Mouse (Mus musculus): ENCODE measurements around the gene Rbm33. TPM values are rescaled to one million over a fixed set of nuclear protein-coding genes. Genes with fewer than 3 reads are reported as not detected.

Gene Rbm33
- polyA plus RNA-seq, 1 experiment from 2014 or later, result 10.0 TPM

GRCm38 (mm10) chr5:28333731-28334130, 16.8 kb downstream of the Rbm33 start:
- Histone ChIP-seq H3K9me3 (no peaks in the 10 kb centered on the region), H3K36me3 (0 out of 2 replicates have a peak, but pooled peaks cover 4% of the 10 kb centered on the region), H3K4me1 (replicated peaks) (no peaks in the 10 kb centered on the region), H3K27ac (no peak overlapping the region), H3K4me2 (replicated peaks) (no peak overlapping the region), H3K4me3 (replicated peaks) (no peak overlapping the region), H3K27me3 (replicated peaks) (no peaks in the 10 kb centered on the region), H3K9ac (no peak overlapping the region)
- WGBS, result 92% methylated on average over 2 of the region's 2 CpGs
- ATAC-seq, result no peak

- ATAC-seq, result no peak
- H3K9me3 ChIP-seq, result no peaks in the 10 kb centered on the region
- H3K4me2 ChIP-seq (replicated peaks), result no peak overlapping the region
- peaks cover 17% of the 10 kb centered on the region for H3K36me3 ChIP-seq
- no peak overlapping the region for H3K4me3 ChIP-seq (replicated peaks)
- H3K4me1 ChIP-seq (replicated peaks), result no peaks in the 10 kb centered on the region
- no peak overlapping the region for H3K9ac ChIP-seq
- no peaks in the 10 kb centered on the region for H3K27me3 ChIP-seq (replicated peaks)
- H3K27ac ChIP-seq, result no peak overlapping the region
These were observed 35.1 kb downstream of the Rbm33 start for GRCm38 (mm10) chr5:28351857-28352513.

GRCm38 (mm10) chr5:28355614-28356013, 38.7 kb downstream of the Rbm33 start:
- Histone ChIP-seq H3K4me1 (replicated peaks) (no peaks in the 10 kb centered on the region), H3K4me2 (replicated peaks) (no peak overlapping the region), H3K4me3 (replicated peaks) (no peak overlapping the region), H3K9me3 (no peaks in the 10 kb centered on the region), H3K27me3 (replicated peaks) (no peaks in the 10 kb centered on the region), H3K36me3 (peaks cover 28% of the 10 kb centered on the region), H3K27ac (no peak overlapping the region), H3K9ac (no peak overlapping the region)
- ATAC-seq, result no peak

GRCm38 (mm10) chr5:28360745-28361144, 43.8 kb downstream of the Rbm33 start:
- Histone ChIP-seq H3K9me3 (no peaks in the 10 kb centered on the region), H3K36me3 (peaks cover 41% of the 10 kb centered on the region), H3K27me3 (replicated peaks) (no peaks in the 10 kb centered on the region), H3K4me2 (replicated peaks) (no peak overlapping the region), H3K4me1 (replicated peaks) (no peaks in the 10 kb centered on the region), H3K27ac (no peak overlapping the region), H3K9ac (no peak overlapping the region), H3K4me3 (replicated peaks) (no peak overlapping the region)
- WGBS, result 92% methylated on average over 2 of the region's 2 CpGs
- no peak for ATAC-seq

GRCm38 (mm10) chr5:28368056-28368455, 51.1 kb downstream of the Rbm33 start:
- no peak overlapping the region for H3K4me3 ChIP-seq (replicated peaks)
- H3K9ac ChIP-seq, result no peak overlapping the region
- H3K4me2 ChIP-seq (replicated peaks), result no peak overlapping the region
- H3K9me3 ChIP-seq, result no peaks in the 10 kb centered on the region
- H3K27me3 ChIP-seq (replicated peaks), result no peaks in the 10 kb centered on the region
- no peak overlapping the region for H3K27ac ChIP-seq
- WGBS, result 62% methylated on average over 2 of the region's 2 CpGs
- no peak for ATAC-seq
- H3K36me3 ChIP-seq, result peaks cover 26% of the 10 kb centered on the region
- H3K4me1 ChIP-seq (replicated peaks), result no peaks in the 10 kb centered on the region

GRCm38 (mm10) chr5:28370836-28371235, 53.9 kb downstream of the Rbm33 start:
- Histone ChIP-seq H3K36me3 (0 out of 2 replicates have a peak, but pooled peaks cover 6% of the 10 kb centered on the region), H3K4me1 (replicated peaks) (no peaks in the 10 kb centered on the region), H3K9me3 (no peaks in the 10 kb centered on the region), H3K27me3 (replicated peaks) (no peaks in the 10 kb centered on the region), H3K9ac (no peak overlapping the region), H3K4me3 (replicated peaks) (no peak overlapping the region), H3K27ac (no peak overlapping the region), H3K4me2 (replicated peaks) (no peak overlapping the region)
- no peak for ATAC-seq

GRCm38 (mm10) chr5:28372172-28372664, 55.3 kb downstream of the Rbm33 start:
- H3K4me2 ChIP-seq (replicated peaks), result no peak overlapping the region
- H3K4me1 ChIP-seq (replicated peaks), result no peaks in the 10 kb centered on the region
- ATAC-seq, result no peak
- no peaks in the 10 kb centered on the region for H3K27me3 ChIP-seq (replicated peaks)
- WGBS, result 90% methylated on average over 1 of the region's 1 CpGs
- H3K9me3 ChIP-seq, result no peaks in the 10 kb centered on the region
- H3K9ac ChIP-seq, result no peak overlapping the region
- 0 out of 2 replicates have a peak, but pooled peaks cover 2% of the 10 kb centered on the region for H3K36me3 ChIP-seq
- H3K4me3 ChIP-seq (replicated peaks), result no peak overlapping the region
- H3K27ac ChIP-seq, result no peak overlapping the region

- Histone ChIP-seq H3K4me2 (replicated peaks) (no peak overlapping the region), H3K27ac (no peak overlapping the region), H3K4me3 (replicated peaks) (no peak overlapping the region), H3K9ac (no peak overlapping the region), H3K27me3 (replicated peaks) (no peaks in the 10 kb centered on the region), H3K4me1 (replicated peaks) (no peaks in the 10 kb centered on the region), H3K9me3 (no peaks in the 10 kb centered on the region), H3K36me3 (no peaks in the 10 kb centered on the region)
- ATAC-seq, result peak; percentile 89
- 58% methylated on average over 2 of the region's 2 CpGs for WGBS
These were observed 56.8 kb downstream of the Rbm33 start for GRCm38 (mm10) chr5:28373498-28374427.

- H3K36me3 ChIP-seq, result no peaks in the 10 kb centered on the region
- H3K4me3 ChIP-seq (replicated peaks), result no peak overlapping the region
- ATAC-seq, result no peak
- no peaks in the 10 kb centered on the region for H3K9me3 ChIP-seq
- no peak overlapping the region for H3K4me2 ChIP-seq (replicated peaks)
- H3K27me3 ChIP-seq (replicated peaks), result no peaks in the 10 kb centered on the region
- no peaks in the 10 kb centered on the region for H3K4me1 ChIP-seq (replicated peaks)
- no peak overlapping the region for H3K9ac ChIP-seq
- H3K27ac ChIP-seq, result no peak overlapping the region
These were observed 60.4 kb downstream of the Rbm33 start for GRCm38 (mm10) chr5:28377299-28377698.

GRCm38 (mm10) chr5:28382289-28382688, 65.4 kb downstream of the Rbm33 start:
- WGBS, result 84% methylated on average over 1 of the region's 1 CpGs
- no peaks in the 10 kb centered on the region for H3K27me3 ChIP-seq (replicated peaks)

GRCm38 (mm10) chr5:28386783-28387182, 69.9 kb downstream of the Rbm33 start:
- Histone ChIP-seq H3K4me3 (replicated peaks) (no peak overlapping the region), H3K27me3 (replicated peaks) (no peaks in the 10 kb centered on the region), H3K36me3 (peaks cover 27% of the 10 kb centered on the region), H3K4me1 (replicated peaks) (no peaks in the 10 kb centered on the region), H3K9me3 (no peaks in the 10 kb centered on the region), H3K4me2 (replicated peaks) (no peak overlapping the region), H3K9ac (no peak overlapping the region), H3K27ac (no peak overlapping the region)
- no peak for ATAC-seq
- WGBS, result 89% methylated on average over 3 of the region's 3 CpGs

More at GRCm38 (mm10) chr5:28382289-28382688, 65.4 kb downstream of the Rbm33 start:
- Histone ChIP-seq H3K9me3 (no peaks in the 10 kb centered on the region), H3K9ac (no peak overlapping the region), H3K4me2 (replicated peaks) (no peak overlapping the region), H3K4me3 (replicated peaks) (no peak overlapping the region), H3K4me1 (replicated peaks) (no peaks in the 10 kb centered on the region), H3K36me3 (0 out of 2 replicates have a peak, but pooled peaks cover 9% of the 10 kb centered on the region), H3K27ac (no peak overlapping the region)
- no peak for ATAC-seq

GRCm38 (mm10) chr5:28387531-28388179, 70.7 kb downstream of the Rbm33 start:
- Histone ChIP-seq H3K9ac (no peak overlapping the region), H3K27ac (no peak overlapping the region), H3K4me2 (replicated peaks) (no peak overlapping the region), H3K27me3 (replicated peaks) (no peaks in the 10 kb centered on the region), H3K4me3 (replicated peaks) (no peak overlapping the region), H3K9me3 (no peaks in the 10 kb centered on the region), H3K4me1 (replicated peaks) (no peaks in the 10 kb centered on the region), H3K36me3 (peaks cover 27% of the 10 kb centered on the region)
- WGBS, result 86% methylated on average over 9 of the region's 9 CpGs
- no peak for ATAC-seq
